In the genomic region with DNA sequence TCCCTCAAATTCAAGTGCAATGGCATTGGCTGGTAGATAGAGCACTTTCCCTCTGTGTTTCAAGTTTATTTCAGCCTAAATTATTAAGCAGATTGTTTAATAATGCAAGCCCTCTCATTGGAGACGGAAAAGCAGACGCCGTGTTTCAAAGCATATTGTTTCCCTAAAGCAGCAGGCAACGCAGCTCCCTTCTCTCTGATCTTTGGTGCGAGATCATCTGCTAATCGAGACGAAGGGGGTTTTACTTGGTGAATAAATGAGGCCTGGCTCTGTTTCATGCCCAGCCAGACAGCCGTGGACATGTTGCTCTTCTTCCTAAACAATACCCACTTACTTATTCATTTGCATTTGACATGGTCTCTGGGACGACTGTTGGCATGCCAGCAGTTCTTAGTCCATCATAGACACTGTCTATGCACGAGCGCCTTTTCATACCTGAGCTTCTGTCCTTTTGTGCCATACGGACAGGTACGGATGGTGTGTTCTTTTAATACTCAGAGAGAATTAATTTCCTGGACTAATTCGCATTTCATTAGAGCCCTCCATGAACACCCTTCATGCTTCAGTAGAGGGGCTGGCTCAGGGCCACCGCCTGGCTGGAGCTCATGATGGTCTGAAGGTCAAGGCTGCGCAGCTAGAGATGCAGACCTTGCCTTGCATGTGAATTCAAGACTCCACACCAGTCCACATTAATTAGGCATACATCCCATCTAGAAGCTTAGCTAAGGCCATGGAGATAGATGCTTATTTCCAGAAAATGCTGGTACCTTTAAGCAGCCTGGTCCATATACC, we compare ENCODE assay signal across 13 mouse cellular contexts.
"Had no signal": no experiment of that assay in that cellular context is flagged by ENCODE, and none has a peak within 500 bp of the region (broad histone marks: within the 10 kb centered on the region; RNA-seq: fewer than 3 reads in every experiment).

No protein-coding gene starts in this region.

- H3K4me1 ChIP-seq: limb, embryonic 12.5 days; liver, embryonic 13.5 days; lung, embryonic 15.5 days; megakaryocyte, embryonic 14.5 days had no signal

- H3K27me3 ChIP-seq: limb, embryonic 12.5 days; liver, embryonic 13.5 days; lung, embryonic 15.5 days; megakaryocyte, embryonic 14.5 days; midbrain, embryonic 12.5 days had no signal

- H3K4me2 ChIP-seq: limb, embryonic 12.5 days; liver, embryonic 13.5 days; lung, embryonic 15.5 days; midbrain, embryonic 12.5 days had no signal

- DNase-seq: kidney, postnatal 25 days; liver; liver, embryonic 13.5 days; liver, postnatal 0 days; lung, postnatal 14 days; thymus, postnatal 4 days had no signal

- H3K9me3 ChIP-seq: limb, embryonic 12.5 days; lung, embryonic 15.5 days; midbrain, embryonic 12.5 days had no signal

- H3K27ac ChIP-seq: left cerebral cortex, adult 2 months; limb, embryonic 12.5 days; liver, embryonic 13.5 days; lung, embryonic 15.5 days; macrophage; midbrain, embryonic 12.5 days; stomach, postnatal 0 days had no signal

- H3K4me3 ChIP-seq: left cerebral cortex, adult 2 months; limb, embryonic 12.5 days; liver, embryonic 13.5 days; lung, embryonic 15.5 days; megakaryocyte, embryonic 14.5 days; midbrain, embryonic 12.5 days had no signal

- ATAC-seq: liver, postnatal 0 days had no signal

- H3K9ac ChIP-seq: limb, embryonic 12.5 days; liver, embryonic 13.5 days; liver, postnatal 0 days; lung, embryonic 15.5 days; midbrain, embryonic 12.5 days had no signal

- H3K36me3 ChIP-seq: limb, embryonic 12.5 days; liver, embryonic 13.5 days; lung, embryonic 15.5 days; midbrain, embryonic 12.5 days had no signal
